Mouse (Mus musculus) skeletal muscle tissue, postnatal 0 days (tissue): ENCODE data around the gene Ncdn. TPM values are rescaled to one million over a fixed set of nuclear protein-coding genes. Genes with fewer than 3 reads are reported as not detected.

Experiments used
- polyA plus RNA-seq: library from polyadenylated mRNA; unstranded; fragments of >200 nt; fragmentation: Nextera tagmentation; extraction: Ambion mirVana; gene quantifications from 2 replicates; pipeline ENCODE4 v1.2.1, GENCODE M21; 2015

The Ncdn gene
- 12.9 and 13.3 TPM in 2 replicates for polyA plus RNA-seq

GRCm38 (mm10) chr4:126753268-126754230 is at the start of gene Ncdn, which contains the start of gene AU040320:
Ncdn (minus strand) TSS chr4:126753438.
AU040320 (plus strand) TSS chr4:126753544.

GRCm38 (mm10) chr4:126736001-126736414 is 17.2 kb downstream of the Ncdn start, which contains the start of gene Tfap2e:
Tfap2e (minus strand) TSS chr4:126736240.

Other genes starting within 250 kb of the Ncdn start
- gene Ago4, start 220.0 kb downstream of the Ncdn start, polyA plus RNA-seq = 0.58 and 0.60 TPM in 2 replicates
- gene Clspn, start 196.5 kb downstream of the Ncdn start, polyA plus RNA-seq = 6.0 and 8.5 TPM in 2 replicates
- 2.8 and 3.3 TPM in 2 replicates for gene 5730409E04Rik, start 143.6 kb downstream of the Ncdn start, polyA plus RNA-seq
- gene Psmb2, start 75.8 kb downstream of the Ncdn start, polyA plus RNA-seq = 359 and 360 TPM in 2 replicates
- 0.12 TPM in 1 of 2 replicates, not detected in the other for gene Tfap2e, start 17.2 kb downstream of the Ncdn start, polyA plus RNA-seq
- gene AU040320, start 106 bp upstream of the Ncdn start, polyA plus RNA-seq = 13.8 and 16.0 TPM in 2 replicates
- gene Zmym4, start 214.7 kb upstream of the Ncdn start, polyA plus RNA-seq = 7.3 and 9.6 TPM in 2 replicates